Mouse (Mus musculus) yolk sac, embryonic 10.5 days (tissue): ENCODE measurements around the gene Tbc1d13.
A peak's percentile ranks its signal among the peaks of the same experiment; 100 is the strongest.

Source experiments
- DNase-seq: peaks from one replicate; pipeline ENCODE4 v3.0.0-alpha.2; 2017; ENCODE audit warnings: low spot score

Gene Tbc1d13

DNA sequence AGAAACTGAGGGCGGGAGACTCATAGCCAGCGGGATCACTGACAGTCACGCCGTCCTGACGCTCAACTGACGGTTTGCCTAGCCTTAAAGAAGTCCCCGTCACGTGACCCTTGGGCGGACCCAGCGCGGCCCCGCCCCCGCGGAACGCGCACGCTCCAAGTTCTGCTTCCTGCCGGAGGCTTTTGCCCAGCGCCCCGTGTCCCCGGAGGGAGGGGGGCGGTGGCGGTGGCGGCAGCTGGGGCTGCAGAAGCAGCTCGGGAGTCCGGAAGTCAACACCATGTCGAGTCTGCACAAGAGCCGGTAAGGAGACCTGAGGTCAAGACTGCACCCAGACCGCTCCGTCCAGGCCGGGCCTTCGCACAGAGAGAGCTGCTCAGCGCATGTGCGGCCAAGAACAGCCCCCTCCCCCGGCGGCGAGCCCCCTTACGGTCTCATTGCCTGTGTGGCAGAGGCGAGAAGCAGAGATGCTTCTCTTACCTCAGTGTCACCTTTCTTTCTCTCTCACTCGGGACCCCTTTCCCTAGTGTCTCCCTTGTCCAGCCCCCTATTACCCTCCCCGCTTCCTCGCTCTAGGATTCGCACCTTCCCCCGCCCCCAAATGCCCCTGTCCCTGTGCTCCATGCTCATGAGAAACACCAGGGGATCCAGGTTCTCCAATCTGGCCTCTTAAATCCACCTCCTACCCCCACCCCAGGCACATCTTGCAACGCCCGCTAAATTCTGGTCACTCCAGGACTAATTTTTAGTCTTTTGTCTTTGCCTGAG is at the start of gene Tbc1d13:
Tbc1d13 (plus strand) TSS at position 134 of the 765 bp plus-strand sequence.
- DNase-seq = peak; percentile 96

DNA sequence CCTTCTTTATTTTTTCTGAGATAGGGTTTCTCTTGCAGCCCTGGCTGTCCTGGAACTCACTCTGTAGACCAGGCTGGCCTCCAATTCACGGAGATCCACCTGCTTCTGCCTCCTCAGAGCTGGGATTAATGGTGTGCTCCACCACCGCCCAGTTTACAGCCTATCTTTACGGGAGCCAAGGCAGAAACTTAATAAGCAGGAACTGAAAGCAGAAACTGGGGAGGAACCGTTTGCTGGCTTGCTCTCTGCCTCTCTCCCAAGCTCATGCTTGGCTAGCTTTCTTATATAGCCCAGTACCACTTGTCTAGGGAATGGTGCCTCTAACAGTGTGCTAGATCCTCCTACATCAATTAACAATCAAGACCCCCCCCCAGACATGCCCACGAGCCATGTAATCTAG is 49.4 kb upstream of the Tbc1d13 start:
- no peak for DNase-seq

DNA sequence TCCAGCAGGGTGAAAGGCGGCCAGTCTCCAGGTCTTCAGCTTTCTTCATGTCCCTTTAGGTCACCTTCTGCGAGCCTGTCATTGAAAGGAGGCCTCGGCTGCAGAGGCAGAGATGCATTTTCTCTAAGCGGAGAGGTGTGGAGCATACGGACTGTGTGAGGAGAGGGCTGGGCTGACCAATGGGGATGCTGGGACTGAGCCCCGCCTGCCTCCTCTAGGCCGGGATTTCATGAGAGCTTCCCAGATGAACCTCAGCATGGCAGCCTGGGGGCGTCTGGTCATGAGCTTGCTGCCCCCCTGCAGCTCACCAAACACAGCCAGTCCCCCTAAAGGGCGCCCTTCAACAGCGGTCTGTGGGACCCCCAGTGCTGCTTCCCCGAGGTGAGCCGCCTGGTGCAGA is 48.9 kb upstream of the Tbc1d13 start:
- no peak for DNase-seq

DNA sequence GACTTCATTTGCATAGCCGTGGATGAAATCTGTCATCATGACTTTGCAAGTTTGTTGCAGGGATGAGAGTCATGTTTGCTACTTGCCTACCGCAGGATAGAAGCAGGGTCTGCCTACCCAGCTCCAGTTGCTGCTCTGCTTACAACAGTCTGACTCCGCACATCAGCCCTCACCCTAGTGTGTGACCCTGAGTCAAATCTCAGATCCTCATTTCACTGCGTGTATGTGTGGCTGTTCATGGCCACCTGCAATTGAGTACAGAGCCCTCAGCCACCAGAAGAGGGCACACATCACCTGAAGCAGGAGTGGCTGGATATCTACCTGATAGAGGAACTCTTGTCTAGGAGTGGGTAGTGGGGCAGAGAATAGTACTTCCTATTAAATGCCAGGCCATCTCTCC is 46.2 kb upstream of the Tbc1d13 start:
- DNase-seq = no peak

DNA sequence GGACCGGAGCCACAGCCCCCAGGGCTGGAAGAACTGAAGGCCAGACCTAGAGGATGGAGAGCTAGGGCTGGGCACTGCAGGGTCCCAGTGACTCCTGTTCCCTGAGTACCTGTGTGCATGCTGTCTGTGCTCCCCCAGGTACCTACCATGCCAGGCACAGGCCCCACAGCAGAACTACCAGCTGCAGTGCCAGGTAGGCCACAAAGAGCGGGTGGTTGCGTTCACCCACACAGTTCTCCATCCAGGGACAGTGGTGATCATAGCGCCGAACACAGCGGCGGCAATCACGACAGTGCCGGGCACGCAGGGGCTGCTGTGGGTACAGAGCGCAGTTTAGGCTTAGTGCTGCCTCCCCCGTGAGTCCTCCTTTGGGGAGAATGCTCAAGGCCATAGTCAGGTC is 42.0 kb upstream of the Tbc1d13 start:
- no peak for DNase-seq

DNA sequence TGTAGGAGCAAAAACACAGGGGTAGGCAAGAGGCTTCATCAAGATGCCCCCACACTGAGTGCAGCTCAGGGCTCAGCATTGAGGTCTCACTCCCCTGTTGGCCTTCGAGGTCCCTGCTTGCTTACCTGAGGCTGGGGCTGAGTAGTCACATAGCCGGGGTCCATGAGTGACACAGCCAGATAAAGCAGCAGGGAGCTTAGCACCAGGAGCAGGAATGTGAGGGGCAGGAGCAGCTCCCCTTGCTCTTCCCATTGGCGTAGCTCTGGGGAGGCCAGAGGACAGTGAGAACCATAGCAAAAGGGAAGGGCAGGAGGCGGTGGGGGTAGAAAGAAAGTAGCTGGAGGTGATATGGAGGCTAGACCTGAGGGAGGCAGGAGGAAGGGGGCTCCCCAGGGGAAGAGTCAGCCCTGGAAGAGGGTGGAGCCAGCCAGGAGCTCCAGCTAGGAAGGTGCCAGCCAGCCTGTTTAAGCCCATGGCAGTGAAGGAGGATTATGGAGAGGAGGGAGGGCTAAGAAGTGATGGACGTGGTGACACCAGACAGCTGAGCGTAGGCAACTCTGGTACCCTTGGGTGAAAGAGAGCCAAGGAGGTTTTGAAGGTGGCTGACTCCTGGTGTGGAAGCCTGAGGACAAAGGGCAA is 41.1 kb upstream of the Tbc1d13 start:
- DNase-seq = no peak

DNA sequence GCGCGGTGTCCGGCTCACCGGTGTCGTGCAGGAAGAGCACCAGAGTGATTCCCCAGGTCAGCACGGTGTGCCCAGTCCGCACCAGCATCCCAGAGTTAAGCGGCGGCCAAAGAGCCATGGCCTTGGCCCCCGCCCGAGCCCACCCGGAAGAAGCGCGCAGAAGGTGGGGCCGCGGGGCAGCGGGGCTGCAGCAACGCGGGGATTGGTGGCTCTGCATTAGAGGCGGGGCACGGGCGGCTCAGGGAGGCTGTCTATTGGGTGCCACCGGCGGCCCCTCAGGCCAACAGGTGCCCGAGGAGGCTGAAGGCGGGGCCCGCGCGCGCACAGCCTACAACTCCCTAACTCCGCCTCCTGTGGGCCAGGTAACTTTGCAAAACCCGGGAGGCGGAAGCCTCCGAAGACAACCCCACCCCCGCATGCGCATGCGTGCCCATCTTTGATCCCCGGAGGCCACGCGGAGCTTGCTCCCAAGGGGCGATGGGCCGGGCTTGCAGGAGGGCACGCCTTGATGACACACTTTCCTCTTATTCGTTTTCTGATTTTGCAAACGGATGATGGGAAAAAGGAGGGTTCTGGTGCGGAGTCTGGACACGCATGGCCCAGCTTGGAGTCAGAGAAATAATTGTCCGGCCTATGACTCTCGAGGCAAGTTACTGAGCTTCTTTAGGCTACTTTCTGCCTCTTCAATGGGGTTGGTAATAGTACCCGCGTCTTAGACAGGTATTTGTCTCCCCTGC is 39.9 kb upstream of the Tbc1d13 start, which contains the start of gene Zdhhc12:
Zdhhc12 (minus strand) TSS at position 178 of the 737 bp plus-strand sequence.
- DNase-seq = peak; percentile 99

DNA sequence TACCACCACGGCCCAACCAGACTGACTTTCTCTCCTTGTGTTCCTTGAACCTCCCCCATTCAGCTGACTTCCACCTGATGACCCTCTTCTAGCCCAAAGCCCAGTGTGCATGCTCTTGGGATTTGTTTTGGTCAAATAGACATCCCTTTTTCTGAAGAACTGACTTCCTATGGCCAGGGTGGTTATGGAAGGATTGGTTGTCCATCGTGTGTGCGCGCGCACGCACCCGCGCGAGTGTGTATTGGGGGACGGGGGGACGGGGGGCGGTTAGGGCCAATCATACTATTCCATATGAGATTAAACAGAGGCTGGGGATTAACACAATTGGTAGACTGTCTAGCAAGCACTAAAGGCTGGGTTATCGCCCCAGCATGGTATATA is 39.3 kb upstream of the Tbc1d13 start:
- no peak for DNase-seq

DNA sequence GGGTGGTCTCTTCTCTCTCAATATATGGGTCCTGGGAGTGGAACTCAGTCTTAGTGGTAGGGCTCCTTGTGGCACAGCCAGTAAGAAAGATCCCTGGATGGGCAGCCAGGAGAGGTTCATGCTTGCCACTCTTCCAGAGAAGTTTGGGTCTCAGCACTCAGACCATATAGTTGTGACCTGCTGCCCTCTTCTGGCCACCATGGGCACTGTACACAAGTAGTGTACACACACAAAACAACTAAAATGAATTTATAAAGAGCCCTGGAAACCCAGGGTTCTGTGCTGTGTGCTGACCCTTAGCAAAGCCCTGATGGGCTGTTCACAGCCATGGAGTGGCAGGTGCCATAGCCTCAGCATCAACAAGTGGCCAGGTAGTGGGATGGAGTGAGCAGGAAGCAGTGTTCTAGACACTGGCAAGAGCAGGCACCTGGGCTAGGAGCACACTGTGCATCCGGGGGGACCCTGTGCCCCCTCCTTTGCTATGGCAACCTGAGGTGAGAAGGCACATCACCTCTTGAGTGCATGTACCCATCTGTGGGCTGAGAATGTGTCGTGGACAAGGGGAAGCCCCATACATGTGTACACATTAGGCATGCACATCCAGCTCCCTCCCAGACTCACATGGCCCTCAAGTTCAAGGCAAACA is 37.5 kb upstream of the Tbc1d13 start:
- no peak for DNase-seq

DNA sequence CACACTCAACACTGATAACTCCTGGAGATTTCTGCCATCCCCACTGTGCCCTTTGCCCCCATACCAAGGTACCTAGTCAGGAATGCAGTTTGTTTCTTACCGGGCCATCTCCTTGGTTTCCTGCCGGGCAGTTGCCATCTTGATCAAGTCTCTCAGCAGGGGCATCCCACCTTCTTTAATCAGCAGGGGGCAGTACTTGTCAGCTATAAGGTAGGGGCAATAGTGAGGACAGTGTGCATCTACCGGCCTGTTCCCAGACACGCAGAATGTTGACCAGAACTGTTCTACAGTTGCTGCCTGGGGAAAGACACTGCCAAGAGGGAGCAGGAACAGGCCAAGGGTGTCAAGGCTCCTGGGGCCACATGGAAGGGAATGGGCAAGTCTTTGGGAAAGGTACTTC is 33.3 kb upstream of the Tbc1d13 start:
- DNase-seq = no peak

DNA sequence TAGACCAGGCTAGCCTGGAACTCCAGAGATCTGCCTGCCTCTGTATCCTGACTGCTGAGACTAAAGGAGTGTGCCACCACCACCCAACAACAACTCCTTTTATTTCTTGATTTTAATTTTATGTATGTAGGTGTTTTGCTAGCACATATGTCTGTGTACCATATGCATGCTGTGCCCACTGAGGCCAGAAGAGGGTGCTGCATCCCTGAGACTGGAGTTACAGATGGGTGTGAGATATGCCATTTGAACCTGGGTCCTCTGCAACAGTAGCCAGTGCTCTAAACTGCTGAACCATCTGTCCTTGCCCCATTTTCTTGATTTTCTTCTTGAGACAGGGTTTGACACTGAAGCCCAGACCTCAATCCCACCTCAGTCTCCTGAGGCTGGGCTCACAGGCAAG is 27.2 kb upstream of the Tbc1d13 start:
- no peak for DNase-seq

DNA sequence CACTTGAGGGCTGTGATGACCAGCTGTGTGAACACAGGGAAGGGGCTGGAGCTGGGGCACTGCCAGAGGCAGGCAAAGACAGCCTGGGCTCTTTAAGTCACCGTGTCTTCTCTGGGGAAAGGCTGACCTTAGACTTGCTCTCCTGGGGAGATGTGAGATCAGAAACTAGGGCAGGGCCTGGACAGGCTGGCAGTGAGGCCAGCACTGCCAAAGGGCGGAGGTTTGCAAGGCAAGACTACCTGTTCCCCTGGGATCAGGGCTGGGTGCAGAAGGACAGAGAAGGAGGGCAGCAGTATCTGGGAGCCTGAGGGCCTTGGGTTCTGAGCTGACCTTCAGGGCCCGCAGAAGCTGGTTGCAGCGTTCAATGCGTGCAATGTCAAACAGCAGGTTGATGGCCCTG is 25.9 kb upstream of the Tbc1d13 start:
- DNase-seq = no peak

DNA sequence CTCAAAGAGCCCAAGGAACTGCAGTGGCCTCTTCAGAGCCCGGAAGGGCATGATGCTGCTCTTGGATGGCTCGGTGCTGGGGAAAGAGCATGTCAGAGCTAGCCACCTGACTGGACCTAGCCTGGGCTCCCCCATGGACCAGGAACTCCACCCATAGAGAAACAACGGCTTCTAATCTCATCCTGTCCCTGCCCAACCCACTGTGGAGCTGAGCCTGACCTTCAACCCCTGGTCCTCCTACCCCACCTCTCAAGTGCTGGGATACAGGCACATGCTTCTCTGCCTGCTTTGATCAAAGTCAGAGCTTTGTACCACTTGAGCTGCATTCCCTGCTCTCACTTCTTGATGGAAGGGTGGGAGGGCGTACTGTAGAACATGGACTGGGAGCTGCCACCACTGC is 25.3 kb upstream of the Tbc1d13 start:
- DNase-seq = peak; percentile 42

DNA sequence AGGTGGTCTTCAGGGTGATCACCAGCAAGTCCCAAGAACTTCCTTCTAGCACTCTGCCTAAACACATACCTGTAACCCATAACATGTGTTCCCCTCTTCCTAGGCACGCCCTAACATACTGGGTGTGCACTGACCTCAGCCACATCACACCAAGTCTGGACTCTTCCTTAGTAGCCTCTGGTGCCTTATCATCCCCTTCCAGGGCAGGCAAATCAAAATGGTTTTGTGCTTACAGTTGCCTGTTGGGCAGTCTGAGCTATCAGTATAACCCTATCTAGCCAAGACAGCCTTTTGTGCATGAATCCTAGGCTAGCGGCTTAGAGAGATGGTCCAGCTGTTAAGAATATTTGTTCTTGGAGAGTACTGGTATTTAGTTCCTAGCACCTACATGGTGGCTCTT is 22.0 kb upstream of the Tbc1d13 start:
- DNase-seq = no peak

DNA sequence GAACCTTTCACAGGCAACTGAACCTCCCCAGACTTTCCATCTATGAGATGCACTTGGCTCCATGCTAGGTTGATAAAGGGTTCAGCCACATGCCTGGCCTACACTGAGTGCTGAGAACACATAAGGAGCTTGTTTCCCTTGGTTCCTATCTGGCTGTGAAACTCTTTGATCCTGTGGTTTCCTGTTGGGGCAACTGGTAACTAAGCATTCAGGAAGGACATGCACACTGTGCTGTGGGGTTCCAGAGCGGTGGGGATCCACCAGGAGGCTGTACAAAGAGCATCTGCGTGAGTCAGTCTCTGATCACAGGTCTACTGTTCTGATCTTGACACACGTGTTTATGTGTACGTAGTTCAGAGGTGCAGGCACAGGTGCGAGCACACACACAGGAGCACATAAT is 21.0 kb upstream of the Tbc1d13 start:
- DNase-seq = no peak

DNA sequence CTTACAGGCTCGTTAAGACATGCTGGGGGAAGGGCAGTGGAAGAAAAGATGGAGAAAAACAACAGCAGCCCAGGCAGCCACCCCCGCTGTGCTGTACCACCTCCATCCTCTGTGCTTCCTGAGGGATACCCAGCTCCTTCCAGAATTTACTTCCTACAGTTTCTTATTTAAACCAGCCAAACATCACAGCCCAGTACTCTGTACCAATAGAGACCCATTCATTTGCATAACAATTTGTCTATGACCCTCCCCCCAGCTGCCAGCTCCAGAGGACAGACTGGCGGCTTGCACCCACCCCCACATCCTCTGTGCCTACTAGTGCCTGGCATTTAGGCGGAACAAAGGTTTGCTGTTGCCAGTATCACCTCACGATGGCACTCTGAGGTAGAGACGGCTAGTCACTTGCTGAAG is 13.9 kb upstream of the Tbc1d13 start:
- no peak for DNase-seq

DNA sequence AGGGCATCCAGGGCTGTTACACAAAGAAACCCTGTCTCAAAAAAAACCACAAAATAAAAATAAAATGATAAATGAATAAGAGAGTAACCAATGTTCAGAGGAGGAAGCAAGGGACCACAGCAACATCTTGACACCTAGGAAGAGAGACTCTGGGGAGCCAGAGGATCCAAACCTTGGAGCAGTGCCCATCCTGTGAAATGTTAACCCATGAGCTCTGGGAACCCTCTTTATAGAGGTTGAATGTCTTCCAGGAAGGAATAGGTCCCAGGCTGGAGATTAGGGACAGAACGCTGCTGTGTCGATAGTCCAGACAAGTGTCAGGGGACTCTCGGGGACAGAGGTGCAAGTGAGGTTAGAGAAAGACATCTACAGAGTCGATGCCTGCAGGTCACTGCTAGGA is 13.3 kb upstream of the Tbc1d13 start:
- no peak for DNase-seq

DNA sequence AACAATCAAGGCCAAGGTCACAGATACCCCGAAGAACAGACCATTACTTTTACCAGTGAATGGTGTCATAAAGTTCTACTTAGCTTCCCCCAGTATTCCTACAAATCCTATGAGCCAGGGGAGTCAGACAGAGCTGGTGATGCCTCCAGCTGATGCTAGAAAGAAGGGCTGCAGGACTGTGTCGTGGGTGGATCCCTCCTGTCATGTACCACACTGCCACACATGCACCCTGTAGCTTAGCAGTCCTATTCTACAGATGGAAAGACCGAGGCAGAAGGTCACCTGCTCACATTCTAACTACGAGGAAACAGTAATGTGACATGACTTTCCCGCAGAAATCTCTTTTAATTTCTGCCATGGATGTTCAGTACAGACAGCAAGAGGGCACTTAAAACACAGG is 10.8 kb upstream of the Tbc1d13 start:
- DNase-seq = no peak

DNA sequence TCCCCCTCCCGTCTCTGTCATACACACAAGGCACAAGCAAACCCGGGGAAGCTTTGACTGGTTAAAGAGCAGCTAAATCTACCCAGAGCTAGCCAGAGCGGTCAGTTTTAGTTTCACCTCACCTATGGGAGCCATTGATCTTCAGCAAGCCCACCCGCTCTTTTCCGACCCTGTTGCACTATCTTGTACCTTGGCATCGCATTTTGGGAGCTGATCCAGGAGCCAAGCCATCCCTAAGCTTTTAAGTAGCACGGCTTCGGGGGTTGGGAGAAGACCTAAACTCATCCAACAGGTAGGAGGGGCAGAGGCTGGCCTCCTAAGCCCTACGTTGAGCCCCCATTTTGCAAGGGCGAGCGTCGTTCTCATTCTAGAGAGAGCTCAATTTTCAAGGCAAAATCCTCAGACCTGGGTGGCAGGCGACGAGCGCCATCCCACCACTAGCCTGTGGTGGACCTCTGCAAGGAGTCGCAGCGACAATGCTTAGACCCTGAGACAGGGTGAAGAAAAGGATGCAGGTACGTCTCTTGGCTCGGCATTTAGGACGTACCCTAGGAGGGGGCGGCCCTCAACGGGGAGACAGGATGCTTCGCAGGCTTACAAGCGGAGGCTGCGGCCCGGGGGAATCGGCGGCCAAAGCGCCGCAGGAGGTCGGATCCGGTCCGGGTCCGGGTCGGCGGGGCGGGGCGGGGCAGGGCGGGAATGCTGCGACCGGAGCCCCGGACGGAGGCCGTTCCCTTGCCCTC is 9.6 kb upstream of the Tbc1d13 start:
- DNase-seq = no peak

DNA sequence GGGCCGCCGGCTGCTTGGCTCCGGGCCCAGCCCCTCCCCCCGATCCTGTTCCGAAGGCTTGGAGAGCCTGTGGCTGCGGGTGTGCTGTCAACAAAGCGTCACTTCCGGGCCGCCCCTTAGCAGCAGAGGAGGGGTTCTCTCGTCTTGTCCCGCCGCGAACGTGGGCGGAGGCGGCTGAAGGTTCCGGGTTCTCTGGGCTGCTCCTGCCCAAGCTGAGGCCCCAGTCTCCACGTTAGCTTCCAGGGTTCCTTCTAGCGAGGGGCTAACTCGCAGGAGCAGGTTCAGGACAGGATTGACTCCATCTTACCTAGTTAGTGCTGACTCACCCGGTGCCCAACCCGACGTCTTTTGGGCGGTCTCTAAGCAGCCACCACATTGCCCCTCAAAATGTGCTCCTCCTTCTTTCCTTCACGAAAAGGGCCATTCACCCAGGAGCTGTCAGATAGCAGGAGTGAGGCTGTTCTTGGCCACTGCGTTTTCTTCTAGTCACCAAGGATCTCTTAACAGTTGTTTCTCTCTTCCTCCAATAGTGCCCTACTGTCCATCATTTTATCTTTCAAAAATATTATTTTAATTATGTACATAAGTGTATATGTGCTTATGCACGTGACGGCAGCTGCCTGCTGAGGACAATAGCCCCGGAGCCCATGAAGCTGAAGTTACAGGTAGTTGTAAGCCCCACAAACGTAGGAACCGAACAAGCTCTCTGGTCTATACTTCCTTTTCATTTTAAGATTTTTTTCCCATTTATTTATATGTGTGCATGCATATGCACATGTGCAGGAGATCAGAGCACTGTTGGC is 8.9 kb upstream of the Tbc1d13 start, which contains the start of gene Zer1:
Zer1 (minus strand) TSS at position 114 of the 803 bp plus-strand sequence.
- DNase-seq = peak; percentile 94

DNA sequence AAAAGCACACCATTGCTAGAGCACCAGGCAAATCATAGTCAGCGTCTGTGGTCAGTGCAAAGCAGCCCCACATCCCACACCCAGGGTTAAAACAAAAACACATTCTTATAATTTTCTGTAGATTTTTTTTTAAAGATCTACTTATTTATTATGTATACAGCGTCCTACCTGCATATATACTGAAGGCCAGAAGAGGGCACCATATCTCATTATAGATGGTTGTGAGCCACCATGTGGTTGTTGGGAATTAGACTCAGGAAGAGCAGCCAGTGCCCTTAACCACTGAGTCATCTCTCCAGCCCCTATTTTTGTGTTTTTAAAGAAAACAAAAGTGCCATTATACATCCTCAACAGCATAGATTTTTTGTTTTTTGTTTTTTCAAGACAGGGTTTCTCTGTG is 4.8 kb upstream of the Tbc1d13 start:
- DNase-seq = no peak
